Mouse (Mus musculus): Measurements from ENCODE around the gene Nlgn2. TPM values are rescaled to one million over a fixed set of nuclear protein-coding genes. Genes with fewer than 3 reads are reported as not detected.

The Nlgn2 gene
- total RNA-seq, 2 experiments from 2014 or later: 6.8 to 7.4 TPM

DNA sequence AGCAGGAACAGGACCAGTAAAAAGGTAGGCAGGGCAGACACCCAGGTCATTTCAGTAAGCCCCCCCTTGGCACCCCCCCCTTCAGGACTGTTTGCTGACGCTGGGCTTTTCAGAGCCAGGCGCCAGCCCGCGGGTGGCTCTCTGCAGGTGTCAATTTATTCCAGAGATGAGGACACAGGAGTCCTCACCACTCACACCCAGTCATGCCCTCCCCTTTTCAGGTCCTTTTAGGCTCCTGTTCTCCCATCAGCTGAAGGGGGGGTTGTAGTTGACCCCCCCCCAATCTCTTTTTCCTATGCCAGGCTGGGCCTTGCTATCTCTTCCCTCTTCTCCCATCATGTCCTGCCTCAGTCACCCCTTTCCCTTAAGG is 1.6 kb downstream of the Nlgn2 start:
- intact Hi-C loops (cut with DNase I; ENCODE audit: low total_unique reads): loop anchor here (5.0 kb wide), 1 partner anchor 34 kb away; the partner anchor contains the start of gene Fgf11

DNA sequence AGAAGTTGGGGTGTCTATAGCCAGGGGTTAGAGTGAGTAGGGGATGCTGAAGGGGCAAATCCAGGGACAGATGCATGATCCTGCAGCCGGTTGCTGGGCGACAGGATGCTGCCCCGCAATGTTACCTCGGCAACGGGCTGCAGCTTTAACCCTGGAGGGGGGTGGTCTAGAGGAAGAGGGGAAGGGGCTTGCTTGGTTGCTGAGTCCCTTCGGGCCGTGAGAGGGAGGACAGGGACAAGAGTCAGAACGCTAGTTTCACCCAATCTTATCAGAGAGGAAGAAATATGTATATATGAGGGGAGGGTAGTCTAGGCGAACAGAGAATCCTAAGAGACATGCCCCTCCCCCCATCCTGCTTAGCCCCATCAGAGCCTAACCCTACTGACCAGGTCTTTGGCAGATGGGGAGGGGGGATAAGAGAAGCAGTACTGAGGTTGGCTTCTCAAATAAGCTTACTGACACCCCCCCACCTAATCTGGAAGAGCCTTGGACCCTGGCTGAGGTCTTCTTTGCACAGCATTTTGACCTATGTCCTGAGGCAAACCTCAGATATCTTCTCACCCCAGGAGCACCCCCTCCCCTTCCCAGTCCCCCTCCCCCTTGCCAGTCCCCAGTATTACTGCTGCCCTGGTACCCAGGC is 2.1 kb downstream of the Nlgn2 start:
- no peak for DNase-seq
- intact Hi-C loops (cut with DNase I; ENCODE audit: low total_unique reads): loop anchor here (5.0 kb wide), 1 partner anchor 33 kb away; the partner anchor contains the start of gene Fgf11

More for the DNA sequence above, 1.6 kb downstream of the Nlgn2 start:
- DNase-seq: no peak

DNA sequence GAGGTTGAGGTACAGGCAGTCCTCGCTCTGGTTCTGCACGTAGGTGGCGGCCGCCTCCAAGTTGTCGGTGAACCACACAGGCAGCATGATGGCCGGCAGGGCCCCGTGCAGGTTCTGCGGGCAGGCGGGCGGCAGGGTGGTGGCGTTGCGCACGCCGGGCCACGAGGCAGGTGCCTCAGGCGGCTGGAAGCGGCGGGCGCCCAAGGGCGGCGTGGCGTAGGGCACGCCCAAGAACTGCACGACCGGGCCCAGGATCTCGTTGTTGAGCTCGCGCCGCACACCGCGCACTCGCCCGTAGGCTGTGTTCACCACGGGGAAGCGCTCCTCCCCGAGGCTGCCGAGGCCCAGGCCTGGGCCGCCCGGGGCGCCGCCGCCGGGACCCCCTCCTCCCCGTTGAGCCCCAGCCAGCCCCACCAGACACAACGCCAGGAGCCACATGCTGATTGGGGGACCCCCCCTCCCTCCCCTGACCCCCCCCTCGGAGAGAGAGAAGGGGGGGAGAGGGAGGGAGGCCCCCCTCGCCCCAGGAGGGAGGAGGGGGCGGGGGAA is 3.5 kb downstream of the Nlgn2 start:
- intact Hi-C loops (cut with DNase I; ENCODE audit: low total_unique reads): no loop called here
- DNase-seq: peak; percentile 36

DNA sequence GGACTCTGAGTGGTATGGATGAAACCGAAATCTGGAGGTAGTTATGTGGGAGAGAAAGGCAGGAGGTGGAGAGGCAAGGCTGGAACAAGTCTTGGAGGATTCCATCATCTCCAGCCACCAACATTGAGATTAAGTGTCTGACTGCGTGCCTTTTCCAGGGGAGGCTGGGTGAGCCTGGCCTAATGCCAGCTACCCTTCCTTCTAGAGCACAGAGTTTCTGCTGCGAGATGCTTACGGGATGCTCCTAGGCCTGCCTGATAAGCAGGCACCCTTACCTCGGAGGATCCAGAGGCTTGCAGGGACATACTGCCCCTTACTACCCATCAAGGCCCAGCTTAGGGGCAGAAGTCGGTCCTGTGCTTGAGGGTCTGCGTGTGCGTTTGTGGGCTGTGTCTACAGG is 4.0 kb downstream of the Nlgn2 start:
- intact Hi-C loops (cut with DNase I; ENCODE audit: low total_unique reads): no loop called here
- no peak for DNase-seq

DNA sequence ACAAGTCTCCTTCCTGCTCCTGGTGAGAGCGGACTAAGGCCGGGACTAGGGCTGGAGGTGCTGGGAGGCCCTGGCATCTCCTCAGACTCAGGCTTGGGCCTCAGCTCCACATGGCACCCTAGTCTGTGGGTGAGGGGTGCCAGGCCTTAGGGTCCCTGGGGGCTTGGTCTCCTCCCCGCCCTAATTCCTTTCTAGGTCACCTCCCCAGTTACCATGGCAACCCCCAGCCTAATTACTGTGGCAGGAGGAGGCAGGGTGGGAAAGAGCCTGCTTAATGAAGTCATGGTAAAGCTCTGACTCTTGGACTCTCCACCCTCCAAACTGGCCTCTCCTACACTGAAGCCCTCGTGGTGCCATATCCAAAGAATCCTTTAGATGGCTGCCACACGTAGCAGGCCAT is 8.8 kb downstream of the Nlgn2 start:
- intact Hi-C loops (cut with DNase I; ENCODE audit: low total_unique reads): no loop called here
- DNase-seq: no peak

DNA sequence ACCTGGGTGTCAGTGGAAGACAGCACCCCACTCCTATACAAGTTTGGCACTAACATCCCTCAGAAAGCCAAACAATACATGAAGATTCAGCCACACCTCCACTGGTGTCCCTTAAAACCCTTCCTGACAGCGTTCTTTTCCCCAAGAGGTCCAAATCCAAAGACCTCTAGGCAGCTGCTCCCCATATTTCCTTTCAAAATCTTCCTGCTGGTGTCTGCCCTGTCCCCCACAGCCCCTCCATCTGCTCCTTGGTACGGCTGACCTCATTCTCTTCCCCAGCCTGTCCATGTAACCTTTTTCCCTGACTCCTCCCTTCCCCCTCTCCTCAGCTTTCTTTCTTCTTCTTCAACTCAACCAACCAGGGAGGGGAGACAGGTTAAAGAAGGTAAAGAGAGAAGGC is 14.1 kb downstream of the Nlgn2 start:
- no peak for DNase-seq
- intact Hi-C loops (cut with DNase I; ENCODE audit: low total_unique reads): no loop called here

DNA sequence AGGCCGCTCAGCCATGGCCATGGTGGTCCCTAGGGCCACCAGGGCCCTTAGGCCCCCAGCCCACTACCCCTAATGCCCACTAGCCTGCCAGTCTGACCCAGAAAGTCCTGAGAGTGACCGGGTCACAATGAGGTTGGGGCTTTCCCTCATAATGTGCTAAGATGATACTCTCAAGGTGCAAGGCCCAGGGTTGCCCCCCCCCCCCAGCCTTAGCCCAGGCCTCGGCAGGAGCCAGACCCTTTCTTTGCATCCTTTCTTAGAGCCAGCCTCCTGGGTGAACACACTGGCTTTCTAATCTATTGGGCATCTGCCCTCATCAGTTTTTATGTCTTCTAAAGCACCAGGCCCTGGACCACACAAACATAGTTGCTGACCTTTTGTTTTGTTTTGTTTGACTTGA is 15.5 kb downstream of the Nlgn2 start, which contains the start of gene Spem1:
Spem1 (minus strand) TSS at position 101 of the 400 bp plus-strand sequence.
- no peak for DNase-seq
- intact Hi-C loops (cut with DNase I; ENCODE audit: low total_unique reads): no loop called here

DNA sequence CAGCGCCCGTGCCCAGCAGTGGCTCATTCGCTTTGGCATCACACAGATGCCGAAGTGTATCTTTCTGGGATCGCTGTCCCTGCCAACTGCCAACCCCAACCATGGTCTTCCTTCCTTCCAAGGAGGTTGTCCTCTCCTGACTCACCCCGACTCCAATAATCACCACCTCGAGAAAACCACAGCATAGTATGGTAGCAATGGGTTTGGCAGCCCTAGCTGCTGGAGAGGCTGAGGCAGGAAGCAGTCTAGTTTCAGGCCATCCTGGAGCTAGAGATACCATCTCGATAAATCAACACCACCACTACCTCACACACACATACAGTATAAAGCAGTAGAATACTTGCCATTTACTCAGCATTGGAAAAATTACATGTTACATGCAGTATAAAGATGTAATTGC is 18.7 kb downstream of the Nlgn2 start:
- intact Hi-C loops (cut with DNase I; ENCODE audit: low total_unique reads): no loop called here
- DNase-seq: no peak

DNA sequence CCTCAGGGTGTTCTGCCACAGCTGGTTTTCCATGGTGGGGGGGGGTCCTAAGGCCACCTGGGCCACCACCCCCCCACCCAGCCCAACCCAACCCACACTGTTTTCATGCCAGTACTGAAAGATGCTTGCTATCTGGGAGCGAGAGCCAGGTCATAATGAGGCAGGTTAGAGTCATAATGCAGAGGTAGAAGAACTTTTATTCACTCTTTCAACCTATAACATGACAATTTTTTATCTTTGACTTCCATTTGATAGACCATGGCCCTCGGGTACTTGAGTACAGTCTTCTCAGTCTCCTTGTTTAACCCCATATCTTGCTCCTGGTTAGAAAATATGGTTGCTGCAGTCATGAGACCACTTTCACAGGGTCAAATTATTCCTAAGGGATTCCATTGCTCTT is 19.2 kb downstream of the Nlgn2 start, which contains the start of gene Spem2:
Spem2 (minus strand) TSS at position 101 of the 400 bp plus-strand sequence.
- intact Hi-C loops (cut with DNase I; ENCODE audit: low total_unique reads): no loop called here
- DNase-seq: no peak

DNA sequence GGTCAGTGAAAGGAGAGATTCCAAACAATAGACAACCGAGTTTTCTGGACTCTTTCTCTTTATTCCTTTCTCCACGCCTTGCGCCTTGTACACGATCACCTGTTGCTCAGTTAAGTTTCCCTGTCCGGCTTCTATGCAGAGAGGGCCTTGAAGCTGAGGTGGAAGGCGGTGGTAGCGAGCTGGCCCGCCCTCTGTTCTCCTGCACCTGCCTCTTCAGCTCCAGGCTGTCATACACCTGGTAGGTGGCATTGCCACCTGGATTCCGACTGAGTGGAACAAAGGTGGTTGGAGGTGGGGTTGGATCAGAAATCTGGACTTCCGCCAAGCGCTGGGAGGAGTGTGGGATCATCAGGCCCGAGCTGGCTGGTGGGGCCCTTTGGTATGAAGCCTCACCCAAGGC is 21.1 kb downstream of the Nlgn2 start:
- no peak for DNase-seq
- intact Hi-C loops (cut with DNase I; ENCODE audit: low total_unique reads): no loop called here

DNA sequence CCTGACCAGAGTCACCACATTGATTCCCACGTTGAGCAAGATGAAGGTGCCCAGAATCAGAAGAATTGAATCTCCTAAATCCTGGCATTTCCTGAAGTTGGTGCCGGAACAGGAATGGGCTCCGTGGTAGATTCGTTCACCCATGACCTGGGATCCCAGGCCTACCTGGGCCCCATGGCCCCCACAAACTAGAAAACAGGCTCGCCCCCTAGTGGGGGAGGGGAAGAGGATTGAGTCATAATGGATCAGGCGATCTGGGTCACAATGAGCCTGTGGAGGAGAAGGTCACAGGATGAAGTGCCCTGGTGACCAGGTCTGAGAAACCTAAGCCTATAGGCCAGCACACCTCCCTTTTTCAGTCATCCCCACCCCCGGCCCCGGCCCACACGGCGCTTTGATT is 22.4 kb downstream of the Nlgn2 start, which contains the start of gene Gm39566:
Gm39566 (minus strand) TSS at position 144 of the 400 bp plus-strand sequence.
- no peak for DNase-seq
- intact Hi-C loops (cut with DNase I; ENCODE audit: low total_unique reads): no loop called here

DNA sequence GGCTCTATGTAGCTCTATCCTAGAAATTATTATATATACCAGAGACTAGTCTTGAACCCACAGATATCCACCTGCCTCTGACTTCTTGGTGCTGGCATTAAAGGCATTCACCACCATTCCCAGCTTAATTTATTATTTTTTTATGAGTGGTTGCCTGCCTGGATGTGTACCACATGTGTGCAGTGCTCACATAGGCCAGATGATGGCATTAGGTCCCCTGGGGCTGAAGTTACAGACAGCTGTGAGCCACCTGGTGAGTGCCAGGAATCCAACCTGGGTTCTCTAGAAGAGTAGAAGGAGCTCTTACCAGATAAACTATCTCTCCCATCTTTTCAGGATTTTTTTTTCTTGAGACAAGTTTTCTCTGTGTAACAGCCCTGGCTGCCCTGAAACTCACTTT is 27.3 kb downstream of the Nlgn2 start:
- intact Hi-C loops (cut with DNase I; ENCODE audit: low total_unique reads): loop anchor here (5.0 kb wide), 1 partner anchor 67 kb away; the partner anchor contains the start of gene Tmem95
- no peak for DNase-seq

DNA sequence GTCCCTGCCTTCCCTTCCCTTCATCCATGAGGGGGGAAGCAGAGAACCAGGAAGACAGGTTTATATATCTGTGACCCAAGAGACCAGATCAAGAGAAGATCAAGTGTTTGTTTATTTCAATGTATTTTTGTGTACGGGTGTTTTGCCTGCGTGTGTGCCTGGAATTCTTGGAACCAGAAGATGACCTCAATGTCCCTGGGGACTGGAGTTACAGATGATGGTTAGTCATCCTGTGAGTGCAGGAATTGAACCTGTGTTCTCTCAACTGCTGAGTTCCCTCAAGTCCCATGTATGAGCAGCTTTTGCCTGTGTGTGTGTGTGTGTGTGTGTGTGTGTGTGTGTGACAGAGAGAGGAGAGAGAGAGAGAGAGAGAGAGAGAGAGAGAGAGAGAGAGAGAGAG is 29.9 kb downstream of the Nlgn2 start:
- no peak for DNase-seq

DNA sequence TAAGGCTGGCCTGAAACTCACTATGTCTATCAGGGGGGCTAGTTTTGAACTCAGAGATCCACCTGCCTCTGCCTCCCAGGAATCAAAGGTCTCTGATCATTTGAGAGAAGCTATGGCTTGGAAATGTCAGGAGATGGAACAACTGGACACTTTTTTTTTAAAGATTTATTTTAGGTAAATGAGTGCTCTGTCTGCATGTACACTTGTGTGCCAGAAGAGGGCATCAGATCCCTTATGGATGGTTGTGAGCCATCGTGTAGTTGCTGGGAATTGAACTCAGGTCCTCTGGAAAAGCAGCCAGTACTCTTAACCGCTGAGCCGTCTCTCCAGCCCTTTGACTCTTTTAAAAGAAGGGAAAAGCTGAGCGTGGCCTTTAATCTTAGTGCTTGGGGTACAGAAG is 31.2 kb downstream of the Nlgn2 start:
- no peak for DNase-seq
- intact Hi-C loops (cut with DNase I; ENCODE audit: low total_unique reads): no loop called here

More for the DNA sequence above, 29.9 kb downstream of the Nlgn2 start:
- intact Hi-C loops (cut with DNase I; ENCODE audit: low total_unique reads): no loop called here

DNA sequence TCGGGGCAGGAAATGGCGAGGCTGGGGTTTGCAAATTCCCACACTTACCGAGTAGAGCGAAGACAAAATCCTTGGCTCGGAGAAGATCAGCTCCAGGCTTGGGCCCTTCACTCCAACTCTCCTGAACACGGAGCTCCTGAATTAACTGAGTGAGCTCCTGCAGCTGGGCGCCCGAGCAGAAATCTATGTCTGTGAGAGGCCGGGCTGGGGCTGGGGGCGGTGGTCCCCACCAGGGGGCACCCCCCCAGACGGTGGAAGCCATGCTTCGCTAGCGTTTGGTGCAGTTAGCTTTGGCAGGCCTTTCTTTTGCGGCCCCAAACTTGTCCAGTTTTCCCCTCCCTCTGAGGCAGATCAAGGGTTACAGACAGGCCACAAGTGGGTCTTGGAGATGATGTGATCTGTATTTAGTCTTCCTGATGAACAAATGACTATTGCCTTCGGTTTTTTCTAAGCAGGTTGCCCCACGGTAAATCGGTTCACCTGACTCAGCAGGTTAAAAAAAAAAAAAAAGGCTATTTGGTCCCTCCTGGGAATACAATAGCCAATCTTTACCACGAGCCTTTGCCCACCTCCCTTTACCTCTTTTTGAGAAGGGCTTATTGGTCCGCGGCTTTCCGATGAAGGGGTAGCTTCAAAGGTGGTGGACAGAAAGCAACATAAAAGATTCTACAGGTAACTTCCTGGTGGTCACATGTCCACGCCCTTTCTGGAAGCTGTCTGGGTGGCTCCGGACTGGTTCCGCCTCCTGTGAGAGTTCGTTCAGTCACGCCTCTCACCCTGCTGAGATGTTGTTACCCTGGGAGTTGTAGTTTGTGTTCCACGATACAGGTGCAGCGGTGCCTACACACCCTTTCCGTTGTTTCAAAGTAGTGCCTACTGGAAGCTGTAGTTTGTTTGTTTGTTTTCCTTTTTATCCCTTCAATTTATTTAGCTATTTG is 32.3 kb downstream of the Nlgn2 start, which contains the start of gene Tmem102:
Tmem102 (minus strand) TSS at position 653 of the 938 bp plus-strand sequence.
- DNase-seq: no peak
- intact Hi-C loops (cut with DNase I; ENCODE audit: low total_unique reads): loop anchor here (5.0 kb wide), 1 partner anchor 32 kb away; the partner anchor contains the start of genes Nlgn2 and Tmem256

DNA sequence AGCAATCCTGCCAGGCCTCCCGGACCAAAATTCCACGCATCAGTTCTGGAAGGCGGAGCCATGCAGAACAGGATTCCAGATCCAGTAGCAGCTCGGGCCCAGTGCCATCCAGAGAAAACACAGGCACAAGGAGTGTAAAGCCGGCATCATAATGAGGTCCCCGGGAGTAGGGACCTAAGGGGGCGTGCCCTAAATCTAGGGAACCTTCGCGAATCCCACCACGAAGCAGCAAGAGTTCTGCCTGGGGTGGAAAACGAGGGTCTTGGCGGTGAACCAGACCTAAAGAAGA is 33.0 kb downstream of the Nlgn2 start:
- intact Hi-C loops (cut with DNase I; ENCODE audit: low total_unique reads): loop anchor here (5.0 kb wide), 1 partner anchor 33 kb away; the partner anchor contains the start of genes Nlgn2 and Tmem256
- peak; percentile 44 for DNase-seq

DNA sequence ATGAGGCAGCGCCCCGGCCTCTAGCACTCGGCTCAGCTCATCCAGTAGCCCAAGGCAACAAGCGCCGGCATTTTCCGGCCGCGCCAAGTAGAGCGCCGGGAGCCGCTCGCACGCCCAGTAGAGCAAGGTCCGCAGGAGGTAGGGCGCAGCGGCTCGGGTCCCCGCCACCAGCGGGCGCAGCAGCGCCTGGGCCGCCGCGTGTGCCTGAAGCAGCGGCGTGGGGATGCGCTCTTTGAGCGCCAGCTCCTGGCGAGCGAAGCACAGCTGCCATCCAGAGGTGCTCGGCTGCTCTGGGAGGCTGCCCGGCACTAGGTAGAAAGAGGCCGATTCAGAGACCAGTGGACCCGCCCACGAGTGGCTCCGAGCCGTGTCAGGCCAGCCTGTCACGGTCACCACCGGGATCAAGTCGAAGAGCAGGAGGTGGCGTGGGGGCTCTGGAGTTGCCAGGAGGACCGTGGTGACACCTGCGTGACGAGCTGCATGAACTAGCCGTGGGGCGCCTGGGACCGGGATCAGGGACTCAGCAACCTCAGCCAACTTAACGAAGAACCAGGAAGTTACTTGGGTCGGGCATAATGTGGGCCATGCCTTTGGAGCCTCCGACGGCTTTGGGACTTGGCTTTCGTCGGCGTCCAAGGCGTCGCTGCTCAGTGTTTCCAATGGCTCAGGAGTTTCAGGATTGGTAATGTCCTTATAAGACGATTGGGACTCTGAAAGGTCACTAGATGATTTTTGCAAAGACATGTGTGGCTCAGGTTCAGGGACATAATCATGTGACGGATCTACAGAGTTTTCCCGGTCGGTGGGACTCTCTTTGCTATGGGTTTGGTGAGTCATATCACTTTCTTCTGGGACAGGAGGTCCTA is 33.6 kb downstream of the Nlgn2 start:
- DNase-seq: peak; percentile 83
- intact Hi-C loops (cut with DNase I; ENCODE audit: low total_unique reads): loop anchor here (5.0 kb wide), 1 partner anchor 33 kb away; the partner anchor contains the start of genes Nlgn2 and Tmem256

DNA sequence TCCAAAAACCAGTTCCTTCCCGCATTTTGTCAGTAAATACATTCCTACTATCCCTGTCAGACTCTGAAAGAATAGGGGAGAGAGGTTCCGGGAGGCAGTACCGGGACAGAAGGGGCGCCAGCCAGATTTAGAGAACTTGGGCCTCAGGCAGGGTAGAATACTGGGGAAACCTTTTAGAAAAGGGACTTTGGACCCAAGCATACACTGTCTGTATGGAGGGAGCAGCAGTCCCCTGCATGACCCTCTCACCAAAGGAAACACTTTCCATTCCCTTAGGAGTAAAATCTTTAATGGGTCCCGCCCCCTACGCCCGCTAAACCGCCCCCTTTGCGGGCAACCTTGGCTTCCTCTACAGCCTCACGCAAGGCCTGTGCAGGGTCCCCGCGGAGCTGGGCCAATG is 34.3 kb downstream of the Nlgn2 start:
- intact Hi-C loops (cut with DNase I; ENCODE audit: low total_unique reads): loop anchor here (5.0 kb wide), 1 partner anchor 34 kb away; the partner anchor contains the start of genes Nlgn2 and Tmem256
- DNase-seq: no peak

DNA sequence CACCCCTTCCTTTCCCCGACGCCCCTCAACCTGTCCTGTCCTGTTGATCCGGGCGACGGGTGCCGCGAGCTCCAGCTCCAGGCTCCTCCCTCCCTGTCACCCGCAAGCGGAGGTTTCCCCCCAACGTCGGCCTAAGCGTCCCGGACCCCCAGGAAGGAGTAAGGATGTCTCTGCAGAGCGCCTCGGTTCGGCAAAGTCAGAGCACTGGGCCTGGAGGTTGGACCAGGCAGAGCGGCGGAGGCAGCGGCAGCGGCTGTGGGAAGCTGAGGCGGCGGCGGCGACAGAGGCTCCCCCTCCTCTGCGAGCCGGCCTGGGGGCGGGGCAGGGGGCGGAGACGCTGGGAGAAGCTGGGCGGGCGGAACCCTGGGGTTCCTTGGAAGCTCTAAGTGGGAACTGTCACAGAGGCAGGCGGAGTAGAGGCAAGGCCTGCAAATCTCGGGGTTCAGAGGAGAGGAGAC is 34.9 kb downstream of the Nlgn2 start:
- intact Hi-C loops (cut with DNase I; ENCODE audit: low total_unique reads): loop anchor here (5.0 kb wide), 1 partner anchor 35 kb away; the partner anchor contains the start of genes Nlgn2 and Tmem256
- peak; percentile 90 for DNase-seq
